Mouse (Mus musculus): ENCODE results near the gene Prpf4. TPM values are rescaled to one million over a fixed set of nuclear protein-coding genes. Genes with fewer than 3 reads are reported as not detected.

Prpf4 gene
- polyA plus RNA-seq, 1 experiment from 2014 or later: 16.5 TPM

DNA sequence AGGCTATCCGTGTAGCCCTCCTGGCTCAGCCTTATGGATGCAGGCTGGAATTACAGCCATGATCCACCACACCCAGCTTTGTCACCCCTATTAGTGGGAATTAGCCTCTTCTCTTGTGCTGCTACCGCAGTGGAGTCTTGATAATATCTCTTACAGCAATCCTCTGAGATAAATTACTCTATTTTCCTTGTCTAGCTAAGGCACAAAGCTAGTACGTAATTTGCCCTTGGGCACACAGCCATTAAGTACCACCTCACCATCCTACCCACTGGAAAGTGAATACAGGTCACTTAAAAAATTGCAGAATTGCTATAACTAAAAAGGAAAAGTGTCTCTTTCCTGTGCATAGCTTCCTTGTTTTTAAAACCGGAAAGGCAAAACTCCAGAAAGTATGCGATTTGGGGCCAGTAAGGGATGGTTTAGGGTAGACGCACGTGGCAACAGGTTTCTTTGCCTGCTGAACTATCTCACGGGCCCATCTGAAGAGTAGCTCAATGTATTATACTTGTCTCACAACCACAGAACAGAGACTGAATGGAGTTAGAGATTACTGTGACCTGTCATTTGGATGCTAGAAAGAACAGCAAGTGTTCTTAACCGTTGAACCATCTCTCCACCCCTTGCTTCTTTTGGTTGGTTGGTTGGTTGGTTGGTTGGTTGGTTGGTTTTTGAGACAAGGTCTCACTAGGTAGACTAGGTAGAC lies 35.6 kb upstream of the Prpf4 start:
- Histone ChIP-seq H3K4me1 (no peaks in the 10 kb centered on the region), H3K9ac (no peak overlapping the region), H3K27ac (no peak overlapping the region), H3K27me3 (replicated peaks) (no peaks in the 10 kb centered on the region), H3K36me3 (replicated peaks) (no peaks in the 10 kb centered on the region), H3K4me2 (no peak overlapping the region), H3K9me3 (no peaks in the 10 kb centered on the region), H3K4me3 (no peak overlapping the region)
- ATAC-seq (replicated peaks): no peak
- 87% methylated on average over 9 of the region's 9 CpGs for WGBS

DNA sequence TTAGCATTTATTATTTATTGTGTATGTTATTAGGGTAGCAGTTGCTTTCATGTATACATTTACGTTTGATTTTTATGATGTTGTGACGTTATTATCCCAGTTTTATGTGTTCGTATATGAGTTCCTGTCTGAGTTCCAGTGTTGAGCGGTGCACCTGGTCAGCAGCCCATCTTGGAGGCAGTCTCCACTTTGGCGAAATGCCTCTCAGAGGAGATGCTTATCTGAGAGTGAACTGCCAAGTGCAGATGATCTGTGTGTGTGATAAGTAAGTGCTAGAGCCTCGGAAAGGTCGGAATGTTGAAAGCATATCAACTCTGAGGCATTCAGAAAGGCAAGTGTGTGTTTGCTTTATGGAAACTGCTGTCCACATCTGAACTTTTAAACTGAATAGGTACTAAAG lies 34.9 kb upstream of the Prpf4 start:
- Histone ChIP-seq H3K9me3 (no peaks in the 10 kb centered on the region), H3K4me1 (no peaks in the 10 kb centered on the region), H3K27me3 (replicated peaks) (no peaks in the 10 kb centered on the region), H3K9ac (no peak overlapping the region), H3K36me3 (replicated peaks) (no peaks in the 10 kb centered on the region), H3K4me2 (no peak overlapping the region), H3K27ac (no peak overlapping the region), H3K4me3 (no peak overlapping the region)
- ATAC-seq (replicated peaks): no peak
- 92% methylated on average over 7 of the region's 7 CpGs for WGBS

DNA sequence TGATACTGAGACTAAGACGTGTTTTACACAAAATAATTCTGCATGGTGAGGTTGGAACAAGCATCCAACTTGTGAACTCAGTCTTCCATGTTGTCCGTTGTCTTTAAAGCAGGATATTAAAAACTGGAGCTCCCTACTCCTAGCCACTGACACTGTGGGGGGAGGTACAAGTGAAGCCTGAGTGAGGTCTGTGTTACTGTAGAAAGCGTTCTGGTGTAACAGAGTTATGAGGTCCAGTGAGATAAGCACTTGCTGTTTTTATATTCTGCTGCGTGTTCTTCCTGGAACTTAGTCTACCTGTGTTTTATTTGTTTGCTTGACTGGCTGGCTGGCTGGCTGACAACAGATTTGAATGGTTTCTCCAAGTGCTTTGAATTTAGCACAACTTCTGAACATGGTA lies 34.3 kb upstream of the Prpf4 start:
- 89% methylated on average over 4 of the region's 4 CpGs for WGBS
- H3K36me3 ChIP-seq (replicated peaks): no peaks in the 10 kb centered on the region
- no peak overlapping the region for H3K27ac ChIP-seq
- ATAC-seq (replicated peaks): no peak
- no peaks in the 10 kb centered on the region for H3K27me3 ChIP-seq (replicated peaks)
- H3K9me3 ChIP-seq: no peaks in the 10 kb centered on the region
- no peak overlapping the region for H3K4me2 ChIP-seq
- H3K4me1 ChIP-seq: no peaks in the 10 kb centered on the region
- no peak overlapping the region for H3K4me3 ChIP-seq
- no peak overlapping the region for H3K9ac ChIP-seq

- Histone ChIP-seq H3K36me3 (replicated peaks) (no peaks in the 10 kb centered on the region), H3K9me3 (no peaks in the 10 kb centered on the region), H3K27me3 (replicated peaks) (no peaks in the 10 kb centered on the region), H3K4me1 (no peaks in the 10 kb centered on the region), H3K4me3 (no peak overlapping the region), H3K4me2 (no peak overlapping the region), H3K9ac (no peak overlapping the region), H3K27ac (no peak overlapping the region)
- 96% methylated on average over 2 of the region's 2 CpGs for WGBS
- no peak for ATAC-seq (replicated peaks)
Observed at GRCm38 (mm10) chr4:62376123-62376522, 32.5 kb upstream of the Prpf4 start.

GRCm38 (mm10) chr4:62379724-62380381 lies 28.7 kb upstream of the Prpf4 start:
- WGBS: 93% methylated on average over 9 of the region's 9 CpGs
- H3K4me1 ChIP-seq: no peaks in the 10 kb centered on the region

GRCm38 (mm10) chr4:62383207-62383606 lies 25.4 kb upstream of the Prpf4 start:
- Histone ChIP-seq H3K9me3 (no peaks in the 10 kb centered on the region), H3K27ac (no peak overlapping the region), H3K4me2 (no peak overlapping the region), H3K4me3 (no peak overlapping the region), H3K27me3 (replicated peaks) (no peaks in the 10 kb centered on the region), H3K36me3 (replicated peaks) (peaks cover 15% of the 10 kb centered on the region; the same call in 1 of the 2 replicates), H3K4me1 (no peaks in the 10 kb centered on the region), H3K9ac (no peak overlapping the region)
- 93% methylated on average over 6 of the region's 6 CpGs for WGBS
- no peak for ATAC-seq (replicated peaks)

More at GRCm38 (mm10) chr4:62379724-62380381, 28.7 kb upstream of the Prpf4 start:
- ATAC-seq (replicated peaks): no peak
- Histone ChIP-seq H3K4me2 (no peak overlapping the region), H3K27me3 (replicated peaks) (no peaks in the 10 kb centered on the region), H3K36me3 (replicated peaks) (no peaks in the 10 kb centered on the region), H3K4me3 (no peak overlapping the region), H3K9me3 (no peaks in the 10 kb centered on the region), H3K9ac (no peak overlapping the region), H3K27ac (no peak overlapping the region)

GRCm38 (mm10) chr4:62383752-62384151 lies 24.8 kb upstream of the Prpf4 start:
- Histone ChIP-seq H3K4me2 (no peak overlapping the region), H3K27me3 (replicated peaks) (no peaks in the 10 kb centered on the region), H3K4me3 (no peak overlapping the region), H3K9me3 (no peaks in the 10 kb centered on the region), H3K9ac (no peak overlapping the region), H3K36me3 (replicated peaks) (peaks cover 18% of the 10 kb centered on the region; the same call in 1 of the 2 replicates), H3K4me1 (no peaks in the 10 kb centered on the region), H3K27ac (no peak overlapping the region)
- WGBS: 84% methylated on average over 7 of the region's 7 CpGs
- no peak for ATAC-seq (replicated peaks)

- WGBS: 94% methylated on average over 1 of the region's 1 CpGs
- Histone ChIP-seq H3K4me2 (no peak overlapping the region), H3K36me3 (replicated peaks) (peaks cover 18% of the 10 kb centered on the region; the same call in 1 of the 2 replicates), H3K9ac (no peak overlapping the region), H3K27me3 (replicated peaks) (no peaks in the 10 kb centered on the region), H3K27ac (no peak overlapping the region), H3K9me3 (no peaks in the 10 kb centered on the region), H3K4me1 (no peaks in the 10 kb centered on the region), H3K4me3 (no peak overlapping the region)
- no peak for ATAC-seq (replicated peaks)
Observed at GRCm38 (mm10) chr4:62384159-62384558, 24.4 kb upstream of the Prpf4 start.

- Histone ChIP-seq H3K27ac (no peak overlapping the region), H3K4me3 (no peak overlapping the region), H3K9me3 (no peaks in the 10 kb centered on the region), H3K4me1 (no peaks in the 10 kb centered on the region), H3K4me2 (no peak overlapping the region), H3K36me3 (replicated peaks) (peaks cover 24% of the 10 kb centered on the region; the same call in 1 of the 2 replicates), H3K27me3 (replicated peaks) (no peaks in the 10 kb centered on the region), H3K9ac (no peak overlapping the region)
- no peak for ATAC-seq (replicated peaks)
- WGBS: 96% methylated on average over 7 of the region's 7 CpGs
Observed at GRCm38 (mm10) chr4:62385439-62385838, 23.2 kb upstream of the Prpf4 start.

DNA sequence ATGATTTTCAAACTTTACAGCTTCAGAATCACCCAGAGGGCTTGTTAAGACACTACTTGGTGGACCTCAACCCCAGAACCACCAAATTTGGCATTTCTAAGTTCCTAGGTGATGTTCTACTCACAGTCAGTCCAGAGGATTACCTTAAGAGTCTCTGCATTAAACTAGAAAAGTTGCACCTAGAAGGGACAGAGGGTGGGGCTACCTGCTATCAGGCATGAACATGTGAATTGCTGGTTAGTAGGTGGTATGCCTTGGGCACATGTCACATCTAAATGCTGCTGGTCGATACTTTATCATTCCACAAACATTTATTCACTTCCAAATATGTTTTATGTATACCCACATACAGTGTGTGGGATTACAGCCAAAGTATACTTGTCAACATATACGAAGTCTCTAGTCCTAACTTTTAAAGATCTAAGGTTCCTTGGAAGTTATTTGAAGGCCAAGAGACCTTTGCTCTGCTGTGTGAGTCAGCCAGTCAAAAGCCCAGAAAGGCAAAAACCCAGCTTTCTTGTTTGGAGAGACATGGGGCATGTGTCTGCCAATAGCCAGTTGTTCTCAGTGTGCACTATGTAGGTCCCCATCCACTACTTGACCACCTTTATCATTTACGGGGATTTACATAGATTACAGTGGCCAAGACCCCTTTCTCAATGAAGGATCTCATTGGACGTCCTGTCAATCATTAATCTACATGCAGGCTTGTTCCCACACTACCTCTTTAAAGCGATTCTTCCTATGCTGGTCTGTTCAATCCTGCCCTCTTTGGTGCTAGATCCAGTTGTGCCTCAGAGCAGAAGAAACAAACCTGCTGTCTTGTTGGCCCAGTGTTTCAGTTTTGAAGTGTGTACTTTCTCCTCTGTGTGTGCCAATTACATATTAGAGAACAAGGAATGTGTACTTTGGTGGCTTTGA lies 18.7 kb upstream of the Prpf4 start:
- ATAC-seq (replicated peaks): no peak
- H3K4me2 ChIP-seq: no peak overlapping the region
- H3K4me1 ChIP-seq: no peaks in the 10 kb centered on the region
- H3K27me3 ChIP-seq (replicated peaks): no peaks in the 10 kb centered on the region
- peaks cover 30% of the 10 kb centered on the region for H3K36me3 ChIP-seq (replicated peaks)
- H3K9ac ChIP-seq: no peak overlapping the region
- WGBS: 92% methylated on average over 5 of the region's 5 CpGs
- H3K27ac ChIP-seq: no peak overlapping the region
- no peaks in the 10 kb centered on the region for H3K9me3 ChIP-seq
- no peak overlapping the region for H3K4me3 ChIP-seq

DNA sequence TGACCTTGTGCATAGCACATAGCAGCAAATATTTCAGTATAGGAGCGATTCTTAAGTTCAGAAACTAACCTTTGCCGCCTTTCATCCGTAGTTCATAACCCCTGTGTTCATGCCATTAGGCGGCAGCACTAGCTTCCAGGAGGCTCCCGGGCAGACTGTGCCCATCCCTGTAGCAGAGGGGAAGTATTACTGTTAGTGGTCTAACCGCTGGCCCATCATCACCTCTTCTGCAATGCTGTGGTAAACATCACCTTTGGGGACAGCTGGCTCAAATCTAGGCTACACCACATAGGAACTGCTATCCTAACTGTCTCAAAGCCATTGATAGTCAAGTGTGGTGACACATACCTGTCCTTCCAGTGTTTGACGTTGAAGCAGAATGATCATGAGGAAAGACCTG lies 16.7 kb upstream of the Prpf4 start:
- Histone ChIP-seq H3K9ac (no peak overlapping the region), H3K4me3 (no peak overlapping the region), H3K36me3 (replicated peaks) (peaks cover 35% of the 10 kb centered on the region), H3K27me3 (replicated peaks) (no peaks in the 10 kb centered on the region), H3K4me1 (no peaks in the 10 kb centered on the region), H3K4me2 (no peak overlapping the region), H3K27ac (no peak overlapping the region), H3K9me3 (no peaks in the 10 kb centered on the region)
- 90% methylated on average over 7 of the region's 7 CpGs for WGBS
- ATAC-seq (replicated peaks): 0 out of 2 replicates have a peak, but pooled peaks have one; percentile 42

DNA sequence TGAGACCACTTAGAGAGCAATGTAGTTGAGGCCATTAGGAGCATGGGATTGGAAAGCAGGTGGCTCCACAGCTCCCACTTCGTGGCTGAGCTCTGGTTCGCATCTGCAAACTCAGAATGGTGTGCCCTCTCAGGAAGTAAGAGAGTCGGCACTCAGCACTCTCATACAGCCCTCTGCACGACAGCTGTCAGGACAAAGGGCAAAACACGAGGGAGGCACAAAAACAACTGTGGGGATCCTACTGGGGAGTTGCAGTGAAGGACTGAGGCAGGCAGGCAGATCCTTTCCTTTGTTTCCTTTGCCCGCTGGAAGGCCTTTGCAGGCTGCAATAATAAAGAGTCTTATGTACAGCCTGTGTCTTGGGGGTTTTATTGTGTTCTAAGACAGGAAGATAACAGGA lies 15.1 kb upstream of the Prpf4 start:
- Histone ChIP-seq H3K27ac (no peak overlapping the region), H3K4me3 (no peak overlapping the region), H3K9me3 (no peaks in the 10 kb centered on the region), H3K27me3 (replicated peaks) (no peaks in the 10 kb centered on the region), H3K4me1 (no peaks in the 10 kb centered on the region), H3K4me2 (no peak overlapping the region), H3K9ac (no peak overlapping the region), H3K36me3 (replicated peaks) (peaks cover 40% of the 10 kb centered on the region)
- no peak for ATAC-seq (replicated peaks)
- 19% methylated on average over 6 of the region's 6 CpGs for WGBS
